Mouse (Mus musculus): ENCODE results near the gene Gm42421. TPM values are rescaled to one million over a fixed set of nuclear protein-coding genes. Genes with fewer than 3 reads are reported as not detected.
A peak's percentile ranks its signal among the peaks of the same experiment; 100 is the strongest.

Gene Gm42421
- polyA plus RNA-seq, 1 experiment from 2014 or later: not detected

DNA sequence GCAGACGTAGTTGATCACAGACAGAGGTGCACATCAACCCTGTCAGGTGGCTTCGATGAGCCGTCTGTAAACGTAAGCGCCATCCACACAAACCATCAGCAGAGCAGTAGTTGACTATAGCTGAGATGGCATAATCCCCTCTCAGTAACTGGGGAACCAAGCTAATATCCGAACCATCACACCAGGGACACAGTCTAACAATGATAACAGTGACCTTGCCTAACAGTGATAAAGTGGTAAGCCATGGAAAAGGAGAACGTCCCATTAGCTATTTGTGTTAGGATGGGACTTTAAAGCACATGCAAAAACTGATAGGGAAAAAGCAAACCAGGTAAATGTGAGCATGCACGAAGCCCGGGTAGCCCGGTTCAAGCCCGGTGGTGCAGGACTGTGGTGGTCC is 48.3 kb downstream of the Gm42421 start:
- H3K9ac ChIP-seq: peak overlapping the region; percentile 12; the same call in 1 of the 2 replicates
- ATAC-seq (ENCODE audit: low read depth) (peak; percentile 52), DNase-seq (no peak)
- no peaks in the 10 kb centered on the region for H3K36me3 ChIP-seq
- WGBS (ENCODE audit: insufficient replicate concordance): 70% methylated on average over 11 of the region's 11 CpGs
- H3K4me3 ChIP-seq (replicated peaks): peak overlapping the region; percentile 18; the same call in 1 of the 2 replicates
- no peaks in the 10 kb centered on the region for H3K27me3 ChIP-seq
- no peaks in the 10 kb centered on the region for H3K9me3 ChIP-seq (replicated peaks)
- H3K4me2 ChIP-seq: peak overlapping the region; percentile 61
- H3K27ac ChIP-seq: peak overlapping the region; percentile 87
- H3K4me1 ChIP-seq (replicated peaks): peaks cover 62% of the 10 kb centered on the region

GRCm38 (mm10) chr5:143976726-143977431 is 48.9 kb downstream of the Gm42421 start:
- peak overlapping the region; percentile 87 for H3K27ac ChIP-seq
- H3K4me1 ChIP-seq (replicated peaks): peaks cover 62% of the 10 kb centered on the region

DNA sequence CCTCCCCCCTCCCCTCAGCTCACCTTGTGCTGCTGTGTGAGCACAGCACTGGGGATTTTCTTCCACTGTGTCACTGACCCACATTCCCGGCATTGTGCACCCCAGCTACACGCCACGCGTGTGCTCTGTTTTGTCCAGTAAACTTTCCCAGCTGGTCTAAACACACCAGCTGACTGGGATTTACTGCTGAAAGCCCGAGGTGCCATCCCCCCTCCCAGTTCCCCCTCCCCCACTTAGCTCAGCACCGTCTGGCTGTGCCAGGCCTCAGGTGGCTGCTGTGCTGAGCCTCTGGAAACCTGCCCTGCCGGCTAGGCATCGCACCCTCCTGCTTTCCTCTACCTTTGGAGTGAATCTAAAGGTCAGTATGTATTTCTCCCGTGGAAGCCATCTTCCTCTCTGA is 52.9 kb downstream of the Gm42421 start:
- H3K4me3 ChIP-seq (replicated peaks): no peak overlapping the region
- no peaks in the 10 kb centered on the region for H3K27me3 ChIP-seq
- no peak overlapping the region for H3K4me2 ChIP-seq
- H3K9ac ChIP-seq: no peak overlapping the region
- H3K36me3 ChIP-seq: 0 out of 2 replicates have a peak, but pooled peaks cover 12% of the 10 kb centered on the region
- 53% methylated on average over 9 of the region's 9 CpGs for WGBS (ENCODE audit: insufficient replicate concordance)
- peaks cover 36% of the 10 kb centered on the region for H3K4me1 ChIP-seq (replicated peaks)
- ATAC-seq (ENCODE audit: low read depth): no peak
- no peaks in the 10 kb centered on the region for H3K9me3 ChIP-seq (replicated peaks)
- DNase-seq: no peak
- no peak overlapping the region for H3K27ac ChIP-seq

More at GRCm38 (mm10) chr5:143976726-143977431, 48.9 kb downstream of the Gm42421 start:
- Histone ChIP-seq H3K27me3 (no peaks in the 10 kb centered on the region), H3K4me2 (peak overlapping the region; percentile 61), H3K36me3 (no peaks in the 10 kb centered on the region), H3K9ac (peak overlapping the region; percentile 44; the same call in 1 of the 2 replicates), H3K4me3 (replicated peaks) (peak overlapping the region; percentile 18; the same call in 1 of the 2 replicates), H3K9me3 (replicated peaks) (no peaks in the 10 kb centered on the region)
- ATAC-seq (ENCODE audit: low read depth): peak; percentile 92
- peak; percentile 72 for DNase-seq
- 53% methylated on average over 16 of the region's 16 CpGs for WGBS (ENCODE audit: insufficient replicate concordance)

- ATAC-seq (ENCODE audit: low read depth): no peak
Observed at GRCm38 (mm10) chr5:143982361-143982760, 54.4 kb downstream of the Gm42421 start.

GRCm38 (mm10) chr5:143985381-143985780 is 57.4 kb downstream of the Gm42421 start:
- DNase-seq: no peak
- 79% methylated on average over 7 of the region's 7 CpGs for WGBS (ENCODE audit: insufficient replicate concordance)
- Histone ChIP-seq H3K9ac (no peak overlapping the region), H3K27me3 (no peaks in the 10 kb centered on the region), H3K4me3 (replicated peaks) (no peak overlapping the region), H3K9me3 (replicated peaks) (no peaks in the 10 kb centered on the region), H3K4me2 (no peak overlapping the region), H3K36me3 (peaks cover 57% of the 10 kb centered on the region), H3K27ac (no peak overlapping the region), H3K4me1 (replicated peaks) (peaks cover 5% of the 10 kb centered on the region; the same call in 1 of the 2 replicates)
- ATAC-seq (ENCODE audit: low read depth): no peak

More at GRCm38 (mm10) chr5:143982361-143982760, 54.4 kb downstream of the Gm42421 start:
- H3K9ac ChIP-seq: no peak overlapping the region
- WGBS (ENCODE audit: insufficient replicate concordance): 66% methylated on average over 2 of the region's 2 CpGs
- H3K9me3 ChIP-seq (replicated peaks): no peaks in the 10 kb centered on the region
- no peak overlapping the region for H3K27ac ChIP-seq
- no peak for DNase-seq
- H3K36me3 ChIP-seq: peaks cover 27% of the 10 kb centered on the region
- H3K4me3 ChIP-seq (replicated peaks): no peak overlapping the region
- H3K27me3 ChIP-seq: no peaks in the 10 kb centered on the region
- H3K4me1 ChIP-seq (replicated peaks): peaks cover 21% of the 10 kb centered on the region
- no peak overlapping the region for H3K4me2 ChIP-seq

Other genes with a start within 250 kb of the Gm42421 start
- gene Usp42, start 195.9 kb upstream of the Gm42421 start, polyA plus RNA-seq (2015; fragmentation: Nextera tagmentation; extraction: Ambion mirVana): 4.4 and 5.2 TPM in 2 replicates
- gene Eif2ak1, start 110.4 kb upstream of the Gm42421 start, polyA plus RNA-seq (2015; fragmentation: Nextera tagmentation; extraction: Ambion mirVana): 104 and 118 TPM in 2 replicates
- gene Ankrd61, start 30.5 kb upstream of the Gm42421 start, polyA plus RNA-seq (2015; fragmentation: Nextera tagmentation; extraction: Ambion mirVana): 0.32 and 0.36 TPM in 2 replicates
- gene Aimp2, start 18.3 kb upstream of the Gm42421 start, polyA plus RNA-seq (2015; fragmentation: Nextera tagmentation; extraction: Ambion mirVana): 68.9 and 73.2 TPM in 2 replicates
- gene Pms2, start 18.2 kb upstream of the Gm42421 start, polyA plus RNA-seq (2015; fragmentation: Nextera tagmentation; extraction: Ambion mirVana): 16.9 and 21.5 TPM in 2 replicates
- gene Rsph10b, start 4.9 kb downstream of the Gm42421 start, polyA plus RNA-seq (2015; fragmentation: Nextera tagmentation; extraction: Ambion mirVana): 0.17 and 0.56 TPM in 2 replicates
- gene Ccz1, start 86.7 kb downstream of the Gm42421 start, polyA plus RNA-seq (2015; fragmentation: Nextera tagmentation; extraction: Ambion mirVana): 48.8 and 58.1 TPM in 2 replicates
- gene Ocm, start 98.5 kb downstream of the Gm42421 start, polyA plus RNA-seq (2015; fragmentation: Nextera tagmentation; extraction: Ambion mirVana): not detected in 2 replicates
- 2.0 and 2.3 TPM in 2 replicates for gene Lmtk2, start 172.3 kb downstream of the Gm42421 start, polyA plus RNA-seq (2015; fragmentation: Nextera tagmentation; extraction: Ambion mirVana)

All from liver, embryonic 13.5 days (tissue).